Mouse (Mus musculus) ovary, adult 18-20 months (tissue): ENCODE results near the gene Fam243.

Experiments
- DNase-seq: peaks from one replicate; pipeline ENCODE4 v3.0.0; 2022; ENCODE audit warnings: low spot score, mixed read lengths

Gene Fam243

DNA sequence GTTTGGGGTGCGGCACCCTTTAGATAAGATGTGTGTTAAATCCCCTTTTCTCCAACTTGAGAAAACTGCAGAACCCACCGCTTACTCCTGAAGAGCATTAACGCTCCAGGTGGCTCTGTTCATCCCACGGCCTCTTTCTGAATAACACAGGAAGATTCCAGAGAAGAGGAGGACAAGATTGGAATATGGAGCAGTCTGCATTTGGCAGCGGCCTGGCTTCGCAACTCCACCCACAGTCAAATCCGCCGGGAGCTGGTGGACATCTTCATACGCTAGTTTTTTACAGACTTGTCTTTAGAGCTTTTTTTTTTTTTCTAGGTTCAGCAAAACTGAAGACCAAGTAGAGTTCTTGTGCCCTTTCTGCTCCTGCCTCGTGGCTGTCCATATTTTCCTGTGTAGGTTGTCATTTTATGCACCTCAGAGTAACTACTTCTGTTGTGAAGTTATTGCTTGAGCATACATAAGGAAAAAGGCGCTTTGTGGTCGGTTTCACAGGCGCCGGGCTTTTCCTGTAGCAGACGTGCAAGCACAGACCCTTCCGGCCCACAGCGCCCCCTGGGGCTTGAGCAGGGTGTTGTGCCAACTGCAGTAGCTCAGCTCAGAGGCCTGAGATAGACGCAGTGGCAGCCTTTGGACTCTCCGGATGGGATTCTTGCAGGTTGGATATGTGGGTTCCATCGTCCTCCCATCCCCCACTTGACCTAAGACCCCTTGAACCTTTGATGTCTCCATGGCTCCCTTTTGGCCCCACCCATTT lies 1.7 kb downstream of the Fam243 start:
- no peak for DNase-seq

DNA sequence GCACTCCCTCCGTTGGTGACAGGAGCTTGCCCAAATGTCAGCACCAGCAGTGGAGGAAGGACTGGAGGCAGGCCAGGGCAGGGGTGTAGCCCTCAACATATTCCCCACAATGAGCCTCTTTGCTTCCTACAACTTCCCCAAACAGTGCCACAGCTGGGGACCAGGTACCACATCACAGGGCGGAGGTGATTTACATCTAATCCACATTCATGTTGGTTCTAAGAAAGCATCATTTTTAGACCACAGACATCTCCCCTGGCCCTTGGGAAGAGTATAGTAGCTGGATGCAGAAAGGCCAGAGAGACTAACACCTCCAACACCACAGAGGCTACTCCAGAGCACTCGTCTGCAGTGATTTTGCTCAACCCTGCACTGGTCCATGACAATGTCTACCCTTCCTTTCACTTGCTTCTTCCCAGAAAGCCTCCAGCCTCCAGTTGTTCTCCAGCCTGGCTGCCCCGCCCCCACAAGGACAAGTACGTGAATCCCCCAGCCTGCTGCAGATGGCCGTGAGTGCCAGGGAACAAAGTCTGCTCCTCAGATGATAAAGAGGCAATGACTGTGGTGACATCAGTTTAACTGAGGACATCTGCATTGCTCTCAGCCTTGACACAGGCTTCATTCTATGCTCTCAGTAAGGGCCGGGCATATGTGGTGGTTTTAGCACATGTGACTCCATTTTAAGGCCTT lies 5.0 kb downstream of the Fam243 start:
- no peak for DNase-seq

DNA sequence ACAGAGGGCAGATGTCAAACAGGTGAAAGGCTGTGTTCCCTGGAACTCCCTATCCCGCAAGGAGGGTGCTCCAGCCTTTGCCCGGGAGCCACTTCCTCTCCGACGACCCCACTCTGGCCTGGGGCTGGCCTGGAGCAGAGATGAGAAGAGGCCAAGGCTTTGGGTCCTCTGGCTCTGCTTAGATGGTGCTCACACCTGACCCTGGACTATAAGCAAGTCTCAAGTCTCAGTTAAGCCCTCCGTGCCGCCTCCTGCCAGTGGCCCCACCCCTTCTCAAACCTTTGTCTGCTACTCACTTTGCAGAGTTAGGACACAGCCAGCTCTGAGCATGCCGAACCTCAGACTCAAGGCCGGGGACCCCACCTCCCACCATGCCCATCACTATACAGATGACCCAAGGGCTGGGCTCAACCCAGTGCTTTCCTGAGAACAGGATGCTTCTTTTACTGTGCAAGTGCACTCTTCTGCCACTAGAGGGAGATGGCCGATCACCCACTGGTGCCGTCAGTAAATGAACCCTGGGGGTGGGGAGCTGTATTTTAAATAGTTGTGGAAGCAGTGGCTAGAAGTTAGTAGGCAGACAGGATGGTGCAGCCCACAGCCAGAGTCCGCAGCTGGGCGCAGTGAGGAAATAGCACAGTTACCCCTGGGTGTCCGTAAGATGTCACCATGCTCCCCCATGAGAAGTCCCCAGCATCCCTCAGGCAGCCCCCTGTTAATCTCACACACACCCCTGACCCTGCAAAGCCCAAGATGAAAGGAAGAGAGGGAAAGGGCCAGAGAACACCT lies 7.1 kb downstream of the Fam243 start:
- no peak for DNase-seq

DNA sequence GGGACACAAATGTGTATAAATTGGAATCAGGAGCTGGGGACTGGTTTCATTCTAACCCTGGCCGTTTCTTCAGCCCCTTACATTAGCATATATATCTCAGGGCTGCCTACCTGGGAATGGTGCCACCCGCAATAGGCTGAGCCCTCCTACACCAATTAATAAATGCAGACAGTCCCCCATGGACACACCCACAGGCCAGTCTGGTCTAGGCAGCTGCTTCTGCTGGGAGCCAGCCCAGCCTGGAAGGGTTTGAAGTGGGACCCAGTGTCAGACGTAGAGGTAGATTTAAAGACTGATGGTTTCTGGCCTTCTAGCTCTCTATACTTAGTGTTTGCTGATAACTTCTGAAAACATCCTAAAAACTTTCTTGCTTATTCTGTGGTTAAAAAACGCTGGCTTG lies 12.1 kb downstream of the Fam243 start:
- DNase-seq: no peak

DNA sequence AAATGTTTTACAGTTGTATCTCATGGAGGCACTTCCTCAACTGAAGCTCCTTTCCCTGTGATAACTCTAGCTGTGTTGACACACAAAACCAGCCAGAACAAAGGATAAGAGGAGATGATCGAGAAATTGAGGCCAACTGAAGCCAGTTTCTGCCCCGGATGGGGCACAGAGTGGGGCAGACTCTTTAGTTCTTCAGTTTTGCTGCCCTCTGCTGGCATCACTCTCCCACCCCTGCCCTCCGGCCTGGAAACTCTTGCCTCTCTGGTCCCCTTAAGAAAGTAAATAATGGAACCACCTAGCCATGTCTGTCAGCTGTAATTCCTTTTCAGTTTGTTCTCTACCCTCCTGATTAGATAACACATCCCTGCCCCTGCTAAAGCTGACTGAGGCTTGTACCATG lies 13.3 kb downstream of the Fam243 start:
- DNase-seq: no peak

DNA sequence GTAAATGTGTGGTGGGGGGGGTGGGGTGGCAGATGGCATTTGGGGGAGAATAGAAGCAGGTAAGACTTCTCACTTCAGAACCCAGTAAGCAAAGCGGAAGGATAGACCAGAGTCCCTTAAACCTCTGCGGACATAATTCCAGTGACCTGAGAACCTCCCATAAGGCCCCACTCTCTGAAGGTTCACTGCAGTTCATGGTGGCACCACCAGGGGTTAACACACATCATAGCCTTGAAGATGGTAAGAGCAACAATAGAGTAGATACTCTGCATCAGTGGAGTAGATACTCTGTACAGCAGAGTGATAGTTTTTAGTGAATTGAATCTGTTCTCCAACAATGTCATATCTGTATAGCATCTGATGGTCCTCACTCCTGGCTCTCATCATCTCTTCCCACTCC lies 15.7 kb downstream of the Fam243 start:
- no peak for DNase-seq

DNA sequence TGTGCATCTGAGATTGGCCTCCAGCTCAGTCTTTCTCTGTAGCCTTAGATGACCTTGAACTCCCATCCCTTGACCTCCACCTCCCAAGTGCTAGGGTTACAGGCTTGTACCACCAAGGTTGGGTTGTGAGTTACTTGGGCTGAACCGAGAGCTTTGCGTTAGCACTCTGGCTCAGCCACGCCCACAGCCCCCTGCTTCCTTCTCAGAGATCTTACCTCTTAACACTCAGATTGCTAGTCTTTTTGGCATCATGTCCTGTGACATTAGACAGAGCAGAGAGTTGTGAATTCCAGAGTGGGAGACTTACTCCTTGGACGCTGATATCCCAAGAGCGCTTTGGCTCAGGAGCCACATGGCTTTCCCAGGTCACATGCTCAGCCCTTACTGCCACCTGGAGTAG lies 18.7 kb downstream of the Fam243 start:
- no peak for DNase-seq

DNA sequence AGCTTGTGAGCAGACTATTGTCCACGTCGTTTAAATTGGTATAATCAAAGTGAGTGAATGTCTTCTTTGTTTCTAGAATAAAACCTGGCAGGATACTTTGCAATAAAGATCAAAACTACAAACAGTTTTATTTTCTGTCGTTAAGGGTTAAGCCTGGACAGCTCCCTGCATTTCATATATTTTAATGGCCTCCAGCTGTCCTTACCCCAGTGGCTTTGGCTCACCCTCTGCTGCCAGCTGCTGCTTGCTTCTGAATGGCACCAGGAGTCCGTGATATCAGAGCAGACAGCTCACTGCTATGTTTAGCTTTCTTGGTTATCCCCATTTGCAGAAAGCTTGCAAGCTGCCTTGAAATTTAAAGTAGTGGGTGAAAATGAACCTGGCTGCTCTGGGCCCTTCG lies 19.3 kb downstream of the Fam243 start:
- no peak for DNase-seq

DNA sequence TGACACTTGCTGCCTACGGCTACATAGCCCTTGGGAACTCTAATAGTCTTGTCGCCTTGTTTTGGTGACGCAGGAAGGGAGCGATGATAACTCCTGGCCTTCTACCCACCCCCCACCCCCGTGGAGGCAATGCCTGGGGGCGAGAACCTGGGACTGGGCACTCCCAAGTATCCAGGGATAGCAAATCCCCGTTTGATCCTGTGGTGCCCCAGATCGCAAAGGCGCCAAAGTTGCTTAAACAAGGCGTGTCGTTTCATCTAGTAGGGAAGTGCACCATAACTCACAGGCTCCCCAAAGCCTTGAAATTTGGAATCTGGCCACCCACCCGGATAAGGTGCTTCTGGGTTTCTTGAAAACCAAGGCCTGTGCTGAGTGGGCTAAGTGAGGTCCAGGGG lies 19.8 kb downstream of the Fam243 start:
- DNase-seq: no peak

DNA sequence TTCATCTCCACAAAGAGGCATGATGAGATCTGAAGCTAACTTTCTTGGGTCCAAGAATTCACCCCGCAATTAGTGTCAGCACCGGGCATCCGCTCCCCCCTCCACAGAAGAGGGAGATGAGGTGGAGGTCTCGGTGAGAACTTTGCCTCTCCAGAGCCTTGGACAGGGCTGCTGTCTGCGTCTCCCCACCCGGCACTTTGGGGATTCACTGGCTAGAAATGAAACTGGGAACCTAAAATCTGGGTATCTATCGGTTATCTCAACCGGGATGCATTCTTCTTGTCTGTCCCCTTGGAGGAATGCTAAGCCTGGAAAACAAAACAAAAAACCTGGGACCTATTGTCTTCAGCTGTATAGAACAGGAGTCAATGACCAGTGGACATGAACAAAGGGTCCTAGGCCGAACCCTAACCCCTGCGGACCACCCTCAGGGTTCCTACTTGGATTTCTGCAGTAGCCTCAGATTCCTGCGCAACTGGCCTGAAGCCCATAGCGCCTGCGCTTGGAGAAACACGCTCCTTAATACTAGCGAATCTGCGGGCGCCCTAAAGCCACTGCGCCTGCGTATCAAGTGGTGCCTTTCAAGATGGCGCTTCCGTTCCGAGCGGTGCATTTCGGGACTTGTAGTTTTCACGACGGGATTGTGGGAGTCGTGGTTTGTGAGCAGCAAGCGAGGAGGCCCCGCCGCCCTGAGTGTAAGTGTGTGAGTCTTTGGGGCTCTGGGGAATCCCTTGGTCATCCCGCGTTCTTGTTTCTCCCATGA lies 20.4 kb downstream of the Fam243 start, which contains the start of gene Smim11:
Smim11 (plus strand) TSS at position 638 of the 763 bp plus-strand sequence.
- peak; percentile 92 for DNase-seq

DNA sequence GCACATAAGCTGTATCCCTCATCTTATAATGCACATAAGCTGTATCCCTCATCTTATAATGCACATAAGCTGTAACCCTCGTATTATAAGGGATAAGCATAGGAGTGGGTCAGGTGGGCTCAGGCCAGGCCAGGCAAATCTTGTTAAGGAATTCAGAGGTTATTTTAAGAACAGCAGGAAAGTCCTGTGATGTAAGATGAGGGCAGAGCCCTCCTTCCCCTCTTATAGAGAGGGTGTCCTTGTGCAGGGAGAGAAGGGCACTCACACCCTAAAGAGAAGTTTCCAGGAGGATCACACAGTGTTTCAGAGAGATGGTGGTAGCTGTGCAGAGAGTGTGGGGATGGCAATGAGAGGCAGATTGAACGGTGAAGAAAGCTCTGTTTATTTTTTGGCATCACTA lies 25.9 kb downstream of the Fam243 start:
- DNase-seq: no peak

DNA sequence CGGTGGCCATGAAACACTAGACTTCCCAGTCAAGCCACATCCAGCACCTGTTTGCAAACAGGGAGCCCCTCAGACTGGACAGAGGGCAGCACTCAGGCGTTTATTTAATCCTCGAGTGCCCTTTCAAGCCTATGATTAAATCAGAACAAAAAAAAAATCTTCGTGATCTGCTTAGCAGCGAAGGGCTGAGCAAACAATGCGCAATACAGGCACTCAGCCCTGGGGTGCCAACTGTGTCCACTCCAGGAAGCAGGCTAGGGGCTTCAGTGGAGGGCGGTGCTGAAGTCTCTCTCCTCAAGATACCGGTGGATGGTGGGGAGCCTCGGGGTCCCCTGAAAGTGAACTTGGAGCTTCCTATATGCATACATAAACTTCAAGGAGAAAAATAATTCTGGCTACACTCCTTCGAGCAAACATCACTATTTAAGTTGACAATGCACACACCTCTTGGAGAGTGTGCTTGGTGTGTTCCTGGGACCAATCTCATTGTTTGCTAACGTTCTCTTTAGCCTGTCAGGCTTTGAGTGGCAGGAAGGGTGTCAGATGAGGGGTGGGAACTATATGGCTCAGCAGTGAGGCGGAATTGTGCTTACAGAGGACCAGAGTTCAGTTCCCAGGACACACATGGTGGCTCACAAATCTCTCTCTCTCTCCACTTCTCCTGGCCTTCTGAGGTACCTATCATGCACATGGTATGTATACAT lies 26.8 kb downstream of the Fam243 start:
- DNase-seq: no peak

DNA sequence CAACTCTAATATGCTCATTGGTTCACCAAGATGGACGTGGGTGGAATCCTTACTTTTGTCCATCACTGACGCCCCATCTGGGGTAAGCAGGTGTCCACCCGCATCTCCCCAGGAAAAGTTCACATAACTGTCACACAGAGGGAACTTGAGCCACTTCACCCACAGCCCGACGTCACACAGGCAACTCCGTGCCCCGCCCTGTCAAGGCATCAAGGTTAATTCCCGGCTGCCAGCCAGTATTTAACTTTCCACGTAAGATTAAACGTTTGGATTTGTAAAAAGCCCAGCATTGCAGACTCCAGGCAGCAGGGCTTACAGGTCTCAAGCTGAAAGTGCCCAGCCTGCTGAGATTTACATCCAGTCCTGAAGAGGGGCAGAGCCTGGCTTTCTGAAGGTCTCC lies 29.1 kb downstream of the Fam243 start, which contains the start of gene Kcne2:
Kcne2 (plus strand) TSS at position 289 of the 400 bp plus-strand sequence.
- no peak for DNase-seq

DNA sequence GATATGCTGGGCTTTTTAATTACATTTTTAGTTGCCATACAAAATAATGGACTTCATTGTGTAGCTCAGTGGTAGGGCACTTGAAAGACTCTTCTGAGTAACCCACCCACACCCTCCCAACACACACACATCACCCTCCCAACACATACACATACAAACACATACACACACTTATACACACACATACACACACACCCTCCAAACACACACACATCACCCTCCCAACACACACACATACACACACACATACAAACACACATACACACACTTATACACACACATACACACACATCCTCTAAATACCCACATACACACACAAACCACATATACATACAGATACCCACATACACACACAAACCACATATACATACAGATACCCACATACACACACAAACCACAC lies 31.2 kb downstream of the Fam243 start:
- DNase-seq: no peak

DNA sequence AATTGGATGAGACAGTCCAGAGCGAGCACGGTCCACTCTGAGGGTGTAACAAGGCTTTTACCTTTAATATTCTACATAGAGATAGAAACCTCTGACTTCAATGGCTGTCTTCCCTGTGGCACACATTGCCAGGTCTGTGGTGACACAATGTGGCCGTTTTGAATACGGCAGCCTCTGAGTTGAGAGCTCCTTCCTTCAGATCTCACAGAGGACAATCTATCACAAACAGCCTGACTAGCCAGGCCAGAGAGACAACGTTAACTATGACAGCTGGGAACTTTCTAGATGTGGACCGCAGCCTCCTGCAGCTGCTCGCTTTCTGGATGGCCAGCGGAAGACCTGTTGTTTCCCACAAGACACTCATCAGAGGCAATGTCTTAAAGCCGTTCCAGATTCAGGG lies 32.5 kb downstream of the Fam243 start:
- DNase-seq: no peak

DNA sequence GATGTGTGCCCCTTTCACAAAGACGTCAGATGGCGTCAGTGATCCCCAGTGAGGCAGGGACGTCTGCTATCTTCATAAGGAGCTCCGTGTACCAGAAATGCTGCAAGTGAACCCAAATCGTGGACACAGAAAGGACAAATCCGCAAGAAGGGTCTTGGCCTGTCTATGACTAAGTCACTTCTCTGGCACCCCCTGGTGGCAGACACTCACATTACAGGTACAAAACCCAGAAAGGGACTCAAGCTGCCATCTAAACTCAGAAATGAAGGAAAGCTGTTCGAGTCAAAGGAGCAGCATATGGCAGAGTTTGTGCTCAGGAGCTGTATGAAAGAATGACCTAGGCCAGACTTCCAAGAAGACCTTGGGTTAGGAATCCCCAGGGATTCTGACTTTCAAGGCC lies 34.6 kb downstream of the Fam243 start:
- peak; percentile 55 for DNase-seq

DNA sequence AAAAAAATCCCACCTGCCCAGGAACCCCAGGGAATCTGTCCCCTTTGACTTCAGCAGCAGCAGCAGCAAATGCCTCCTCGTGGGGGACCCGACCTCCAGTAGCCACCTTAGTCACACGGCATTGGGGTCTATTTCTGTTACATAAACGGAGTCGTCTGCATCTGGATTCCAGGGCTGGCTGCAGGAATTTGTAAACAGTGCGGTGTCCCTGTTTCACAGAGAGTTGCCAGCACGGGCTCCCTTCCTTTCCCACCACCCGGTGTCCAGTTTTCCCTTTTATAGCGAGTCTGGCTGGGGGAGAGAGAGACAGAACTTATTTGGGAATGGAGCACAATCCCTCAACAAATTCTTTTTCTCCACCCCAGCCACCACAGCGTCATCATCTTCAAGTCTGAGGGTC lies 36.2 kb downstream of the Fam243 start:
- DNase-seq: no peak

DNA sequence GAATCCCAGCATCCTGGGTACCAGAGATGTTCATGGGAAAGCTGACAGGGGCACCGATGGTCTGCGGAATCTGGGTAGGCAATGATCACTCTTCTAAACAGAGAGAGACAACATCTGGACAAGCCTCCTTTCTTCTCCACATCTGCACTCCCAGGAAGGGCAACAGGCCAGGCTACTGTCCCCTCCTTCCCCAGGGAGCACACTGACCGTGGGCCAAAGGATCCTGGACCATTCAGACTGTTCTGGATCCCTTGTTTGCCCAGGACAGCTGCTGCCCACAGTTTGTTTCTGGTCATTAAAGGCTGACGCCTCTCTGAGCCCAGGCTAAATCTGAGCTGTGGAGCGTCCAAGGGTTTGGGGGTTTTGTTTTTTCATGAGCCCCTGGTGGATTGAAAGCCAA lies 38.6 kb downstream of the Fam243 start:
- no peak for DNase-seq

DNA sequence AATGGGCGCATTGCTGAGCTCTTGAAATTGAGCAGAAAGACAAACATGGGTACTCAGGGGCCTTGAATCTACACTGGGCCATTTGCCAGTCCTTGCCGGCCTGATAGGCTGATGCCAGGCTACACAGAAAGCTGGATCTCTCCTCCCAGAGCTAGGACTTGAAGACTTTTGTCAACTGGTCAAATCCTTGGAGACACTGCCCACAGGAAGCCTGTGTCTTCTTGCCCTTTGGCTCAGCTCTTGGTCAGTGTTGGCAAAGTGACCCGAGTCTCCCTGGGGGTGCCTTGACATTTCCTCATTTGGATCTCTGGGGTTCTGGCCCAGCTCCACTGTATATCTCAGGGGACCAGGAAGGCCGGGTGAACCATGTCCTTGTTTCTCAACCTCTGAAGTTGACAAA lies 45.7 kb downstream of the Fam243 start:
- DNase-seq: peak; percentile 85

DNA sequence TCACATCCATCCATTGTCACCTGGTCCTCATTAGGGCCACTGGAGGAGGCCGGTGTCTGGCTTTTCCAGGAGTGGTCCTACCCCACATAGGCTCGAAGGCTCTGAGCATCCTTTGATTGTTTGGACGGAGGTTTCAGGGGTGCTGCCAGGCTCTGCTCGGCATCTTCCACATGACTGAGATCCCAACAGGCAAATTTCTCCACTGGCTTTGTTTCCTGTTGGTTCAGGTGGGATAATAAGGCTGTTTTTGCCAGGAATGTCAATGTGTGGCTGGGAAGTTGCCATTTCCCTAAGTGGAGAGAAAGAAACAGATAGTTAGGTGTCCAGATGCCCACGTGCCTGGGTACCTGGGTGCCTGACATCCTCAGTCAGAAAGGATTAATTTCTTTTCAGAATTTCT lies 46.7 kb downstream of the Fam243 start:
- no peak for DNase-seq
